Mouse (Mus musculus) layer of hippocampus, postnatal 25 days (tissue): ENCODE results near the gene Sfrp5. TPM values are rescaled to one million over a fixed set of nuclear protein-coding genes. Genes with fewer than 3 reads are reported as not detected.

Source experiments
- DNase-seq, 2 experiments: peaks; one replicate each; pipeline ENCODE4 v3.0.0; 2022; ENCODE audit warnings: mixed read lengths in 2 of 2, low spot score in 1 of 2; ENCODE audit errors: extremely low spot score in 1 of 2
- total RNA-seq, 2 experiments: library from RNA; stranded (reverse); gene quantifications; 2 replicates each; pipeline ENCODE4 v1.2.3; 2021

The Sfrp5 gene
- not detected for total RNA-seq

GRCm38 (mm10) chr19:42201696-42202381, at the start of gene Sfrp5:
Gene Sfrp5 (minus strand): TSS chr19:42202252.
- no peak for DNase-seq

GRCm38 (mm10) chr19:42249976-42250914, 48.2 kb upstream of the Sfrp5 start:
- DNase-seq: no peak

DNA sequence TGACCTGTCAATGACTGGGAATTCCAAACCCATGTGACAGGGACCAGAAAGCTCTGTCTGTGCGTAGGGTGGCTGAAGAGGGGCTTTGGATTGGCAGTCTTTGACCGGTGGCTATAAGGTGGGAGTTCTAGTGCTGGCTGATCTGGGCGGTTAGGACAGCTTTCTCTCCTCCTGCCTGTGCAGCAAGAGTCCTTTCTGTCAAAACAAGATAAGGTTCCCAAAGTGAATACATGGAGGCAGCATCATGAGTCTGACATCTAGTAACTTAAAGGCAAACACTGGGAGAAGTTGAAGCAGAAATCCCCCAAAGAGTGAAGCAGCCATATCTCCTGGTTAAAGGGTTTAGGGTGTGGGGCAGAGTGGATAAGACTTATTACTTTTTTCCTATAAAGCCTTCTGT, 45.5 kb upstream of the Sfrp5 start, which contains the start of gene Golga7b:
TSS of gene Golga7b (plus strand) at position 56 of the 400 bp plus-strand sequence.
- DNase-seq: no peak

GRCm38 (mm10) chr19:42246626-42247025, 44.6 kb upstream of the Sfrp5 start:
- DNase-seq: no peak

DNA sequence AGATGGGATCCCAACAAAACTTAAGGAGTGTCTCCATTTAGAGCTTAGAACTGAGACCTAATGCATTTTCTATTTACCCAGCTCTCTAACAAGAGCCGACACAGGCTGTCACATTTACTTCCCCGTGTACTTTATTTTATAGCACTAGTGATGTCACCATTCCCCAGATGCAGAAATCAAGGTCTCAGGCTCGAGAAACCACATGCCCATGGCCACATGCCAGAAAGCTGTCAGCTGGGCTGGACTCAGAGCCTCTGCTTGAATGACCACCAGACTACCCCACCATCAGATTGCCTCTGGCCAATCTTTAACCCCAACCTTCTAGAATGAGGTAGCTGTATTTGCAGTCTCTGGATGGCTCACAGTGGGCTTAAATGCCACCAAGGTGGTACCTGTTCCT, 41.3 kb upstream of the Sfrp5 start:
- no peak for DNase-seq

DNA sequence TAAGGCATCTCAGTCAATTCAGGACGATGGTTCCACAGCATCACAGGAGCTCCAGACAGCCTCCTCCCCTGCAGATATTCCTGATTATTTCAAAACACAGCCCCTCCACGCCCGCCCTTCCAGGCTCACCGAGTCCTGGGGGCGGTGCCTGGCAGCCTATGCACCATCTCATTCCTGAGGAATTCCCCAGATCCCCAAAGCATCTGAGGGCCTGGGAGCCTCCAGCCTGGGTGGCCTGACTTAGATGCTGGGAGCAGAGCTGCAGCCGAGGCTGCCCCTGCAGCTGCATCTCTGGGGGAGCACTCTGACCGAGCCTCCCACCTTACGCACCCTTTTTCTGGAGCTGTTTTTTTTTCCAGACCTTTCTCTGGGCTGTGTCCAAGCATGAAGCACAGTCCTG, 38.8 kb upstream of the Sfrp5 start:
- no peak for DNase-seq

GRCm38 (mm10) chr19:42238341-42238715, 36.3 kb upstream of the Sfrp5 start:
- no peak for DNase-seq

- DNase-seq: no peak
Measured at GRCm38 (mm10) chr19:42237602-42238340, 35.7 kb upstream of the Sfrp5 start.

GRCm38 (mm10) chr19:42230986-42231385, 28.9 kb upstream of the Sfrp5 start:
- no peak for DNase-seq

DNA sequence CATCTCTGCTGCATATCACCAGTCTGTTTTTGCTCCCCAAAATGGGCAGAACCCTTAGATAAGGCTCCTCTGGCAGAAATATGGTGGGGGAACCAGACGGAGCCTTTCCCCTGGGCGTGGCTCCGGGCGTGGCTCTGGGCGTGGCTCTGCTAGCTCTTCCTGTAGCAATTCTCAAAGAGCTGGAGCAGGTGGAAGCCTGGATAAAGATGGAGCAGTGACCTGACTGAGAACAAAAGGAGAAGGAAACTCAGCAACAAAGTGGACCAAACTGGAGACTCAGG, 28.2 kb upstream of the Sfrp5 start:
- no peak for DNase-seq

GRCm38 (mm10) chr19:42229499-42230287, 27.6 kb upstream of the Sfrp5 start:
- no peak for DNase-seq

GRCm38 (mm10) chr19:42226451-42226850, 24.4 kb upstream of the Sfrp5 start:
- no peak for DNase-seq

DNA sequence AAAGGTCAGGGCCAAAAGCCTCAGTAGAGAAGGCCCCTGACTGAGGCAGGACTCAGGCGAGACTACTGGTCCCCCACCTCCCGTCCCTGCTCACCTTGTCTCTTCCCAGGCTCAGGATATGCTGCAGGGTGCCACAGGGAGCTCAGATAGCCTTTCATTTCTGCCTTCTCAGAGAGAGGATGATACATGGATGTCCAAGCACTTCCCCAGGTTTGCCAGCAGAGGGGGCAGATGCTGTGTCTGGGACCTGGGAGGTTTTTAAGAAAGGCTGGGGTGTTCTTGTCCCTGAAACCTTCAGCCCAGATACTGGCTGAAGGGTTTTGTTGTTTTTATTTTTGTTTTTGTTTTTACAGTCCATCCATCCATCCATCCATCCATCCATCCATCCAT, 15.3 kb upstream of the Sfrp5 start:
- peak; percentile 47 to 62 for DNase-seq

DNA sequence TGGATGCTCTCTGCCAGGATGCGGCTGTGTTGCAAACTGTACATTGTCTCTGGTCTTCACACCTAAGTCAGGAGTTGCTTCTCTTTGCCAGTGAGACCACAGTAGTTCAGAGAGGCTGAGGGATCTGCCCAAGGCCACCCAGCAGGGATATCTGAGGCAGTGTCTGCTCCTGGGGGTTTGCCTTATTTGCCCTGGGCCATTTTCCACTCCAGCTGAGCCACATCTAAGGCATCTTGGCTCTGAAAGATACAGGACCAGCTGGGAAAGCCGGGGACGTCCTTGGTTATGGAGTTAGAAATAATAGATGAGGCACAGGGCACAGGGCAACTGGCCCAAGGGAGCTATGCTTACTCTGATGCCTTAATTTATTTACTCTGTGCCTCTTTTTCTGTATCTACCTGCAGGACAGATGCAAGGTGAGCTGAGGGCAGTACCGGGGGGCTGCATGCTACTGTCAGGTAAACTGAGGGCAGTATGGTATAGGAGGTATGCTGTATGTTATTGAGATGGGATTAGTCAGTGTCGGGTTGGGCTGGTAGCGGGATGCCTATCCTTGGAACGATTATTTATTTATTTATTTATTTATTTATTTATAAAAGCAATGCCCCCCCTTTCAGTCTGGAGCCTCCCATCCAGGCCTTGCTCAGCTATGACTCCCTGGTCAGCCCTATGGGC, 14.8 kb upstream of the Sfrp5 start:
- no peak for DNase-seq

- DNase-seq: no peak
Measured at GRCm38 (mm10) chr19:42214601-42215000, 12.5 kb upstream of the Sfrp5 start.

GRCm38 (mm10) chr19:42211936-42212335, 9.9 kb upstream of the Sfrp5 start:
- DNase-seq: no peak

- DNase-seq: no peak
Measured at GRCm38 (mm10) chr19:42209976-42210375, 7.9 kb upstream of the Sfrp5 start.

GRCm38 (mm10) chr19:42209485-42209884, 7.4 kb upstream of the Sfrp5 start:
- no peak for DNase-seq

- DNase-seq: no peak
Measured at GRCm38 (mm10) chr19:42205201-42205600, 3.1 kb upstream of the Sfrp5 start.

GRCm38 (mm10) chr19:42204306-42204705, 2.3 kb upstream of the Sfrp5 start:
- no peak for DNase-seq
